Mouse (Mus musculus): ENCODE data around the gene BC025920.

DNA sequence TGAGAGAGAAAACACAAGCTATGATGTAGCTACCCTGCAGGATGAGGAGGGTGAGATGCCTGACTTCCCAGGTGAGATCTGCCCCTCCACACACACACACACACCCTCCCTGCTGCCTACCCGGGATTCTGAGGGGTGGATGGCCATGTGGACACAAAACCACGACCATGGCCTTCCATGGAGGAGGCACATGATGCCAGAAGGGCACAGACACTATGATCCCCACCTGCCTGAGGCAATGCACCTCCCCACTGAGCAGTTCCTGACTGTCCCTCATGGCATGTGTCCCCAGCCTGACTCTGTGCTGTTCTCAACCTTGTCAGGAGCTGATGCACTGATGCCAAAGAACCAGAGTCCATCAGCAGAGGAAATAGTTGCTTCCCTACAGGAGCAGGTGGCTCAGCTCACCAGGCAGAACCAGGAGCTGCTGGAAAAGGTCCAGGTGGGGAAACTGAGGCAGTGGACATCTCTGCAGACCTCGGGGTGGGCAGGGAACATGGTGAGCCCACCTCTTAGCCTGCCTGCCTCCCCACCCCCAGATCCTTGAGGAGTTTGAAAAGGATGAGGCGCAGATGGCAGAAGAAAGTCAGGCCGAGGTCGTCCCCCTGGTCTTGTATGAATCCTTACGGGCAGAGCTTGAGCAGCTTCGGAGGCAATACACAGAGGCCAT, 36.0 kb downstream of the BC025920 start:
- TF ChIP-seq EP300 (IDR thresholded peaks at IDR 0.05; ENCODE audit: low read depth) (no peak), CTCF (IDR thresholded peaks at IDR 0.05; ENCODE audit: low read depth) (no peak)

All from heart, postnatal 0 days (tissue).